Mouse (Mus musculus) liver, embryonic 15.5 days (tissue): Measurements from ENCODE around the gene Acvrl1. TPM values are rescaled to one million over a fixed set of nuclear protein-coding genes. Genes with fewer than 3 reads are reported as not detected.
A peak's percentile ranks its signal among the peaks of the same experiment; 100 is the strongest.

Experiments
- ATAC-seq: fragments of 200-750 bp; cut with Nextera tagmentation; 2 replicates; pipeline ENCODE4 v1.8.0; 2017; ENCODE audit warnings: moderate number of reproducible peaks, mild to moderate bottlenecking, moderate library complexity; ENCODE audit not compliant: insufficient read depth
- H3K27ac ChIP-seq: fragments of 300-500 bp; sonication (generic); replicated peaks from 2 replicates; pipeline ENCODE4 v1.5.1; 2015; ENCODE audit warnings: mild to moderate bottlenecking, inconsistent platforms
- H3K27me3 ChIP-seq: fragments of 300-500 bp; sonication (generic); 2 replicates; pipeline ENCODE4 v1.6.1; 2015; ENCODE audit warnings: mild to moderate bottlenecking, inconsistent platforms
- H3K36me3 ChIP-seq: fragments of 300-500 bp; sonication (generic); replicated peaks from 2 replicates; pipeline ENCODE4 v1.6.1; 2015; ENCODE audit warnings: moderate library complexity, mild to moderate bottlenecking, inconsistent platforms
- H3K4me1 ChIP-seq: fragments of 300-500 bp; sonication (generic); replicated peaks from 2 replicates; pipeline ENCODE4 v1.6.1; 2015; ENCODE audit warnings: inconsistent platforms
- H3K4me2 ChIP-seq: fragments of 300-500 bp; sonication (generic); 2 replicates; pipeline ENCODE4 v1.6.1; 2015; ENCODE audit warnings: moderate library complexity, mild to moderate bottlenecking, inconsistent platforms
- H3K4me3 ChIP-seq: fragments of 300-500 bp; sonication (generic); replicated peaks from 2 replicates; pipeline ENCODE4 v1.5.1; 2015; ENCODE audit warnings: mild to moderate bottlenecking, inconsistent platforms
- H3K9ac ChIP-seq: fragments of 300-500 bp; sonication (generic); 2 replicates; pipeline ENCODE4 v1.6.1; 2015; ENCODE audit warnings: moderate library complexity, mild to moderate bottlenecking, inconsistent platforms
- H3K9me3 ChIP-seq: fragments of 300-500 bp; sonication (generic); replicated peaks from 2 replicates; pipeline ENCODE4 v1.6.1; 2016; ENCODE audit warnings: inconsistent platforms
- WGBS: fragments of 180-500 bp; shearing (Covaris S2); methylation state at CpG from one replicate; pipeline ENCODE4 v1.1.7; 2015; ENCODE audit warnings: mixed read lengths; ENCODE audit not compliant: insufficient replicate concordance; 5-methylcytosine and 5-hydroxymethylcytosine counted together
- polyA plus RNA-seq: library from polyadenylated mRNA; unstranded; fragments of >200 nt; fragmentation: Nextera tagmentation; extraction: Ambion mirVana; gene quantifications from 2 replicates; pipeline ENCODE4 v1.2.1, GENCODE M21; 2015

Acvrl1 gene
- polyA plus RNA-seq, 1 experiment from 2014 or later: 1.4 TPM

- ATAC-seq: no peak
- H3K9ac ChIP-seq: no peak overlapping the region
- H3K4me3 ChIP-seq: no peak overlapping the region
- H3K36me3 ChIP-seq: no peaks in the 10 kb centered on the region
- H3K4me2 ChIP-seq: no peak overlapping the region
- peaks cover 45% of the 10 kb centered on the region for H3K4me1 ChIP-seq
- WGBS: 37% methylated on average over 4 of the region's 4 CpGs
- H3K9me3 ChIP-seq: no peaks in the 10 kb centered on the region
- no peak overlapping the region for H3K27ac ChIP-seq
- peaks cover 5% of the 10 kb centered on the region; the same call in 1 of the 2 replicates for H3K27me3 ChIP-seq
These were observed 53.2 kb downstream of the Acvrl1 start for GRCm38 (mm10) chr15:101181500-101181899.

GRCm38 (mm10) chr15:101182676-101183075, 54.4 kb downstream of the Acvrl1 start:
- H3K9ac ChIP-seq: no peak overlapping the region
- peaks cover 35% of the 10 kb centered on the region for H3K4me1 ChIP-seq
- WGBS: 59% methylated on average over 5 of the region's 5 CpGs
- H3K36me3 ChIP-seq: no peaks in the 10 kb centered on the region
- H3K27me3 ChIP-seq: peaks cover 4% of the 10 kb centered on the region; the same call in 1 of the 2 replicates
- H3K4me2 ChIP-seq: no peak overlapping the region
- H3K9me3 ChIP-seq: no peaks in the 10 kb centered on the region
- no peak overlapping the region for H3K27ac ChIP-seq
- ATAC-seq: no peak
- no peak overlapping the region for H3K4me3 ChIP-seq

GRCm38 (mm10) chr15:101184300-101184699, 56.0 kb downstream of the Acvrl1 start:
- no peak for ATAC-seq
- H3K4me1 ChIP-seq: peaks cover 28% of the 10 kb centered on the region
- H3K9me3 ChIP-seq: no peaks in the 10 kb centered on the region
- H3K9ac ChIP-seq: no peak overlapping the region
- H3K4me3 ChIP-seq: no peak overlapping the region
- H3K27ac ChIP-seq: no peak overlapping the region
- WGBS: 82% methylated on average over 8 of the region's 8 CpGs
- H3K36me3 ChIP-seq: no peaks in the 10 kb centered on the region
- no peaks in the 10 kb centered on the region; the same call in 1 of the 2 replicates for H3K27me3 ChIP-seq
- no peak overlapping the region for H3K4me2 ChIP-seq

DNA sequence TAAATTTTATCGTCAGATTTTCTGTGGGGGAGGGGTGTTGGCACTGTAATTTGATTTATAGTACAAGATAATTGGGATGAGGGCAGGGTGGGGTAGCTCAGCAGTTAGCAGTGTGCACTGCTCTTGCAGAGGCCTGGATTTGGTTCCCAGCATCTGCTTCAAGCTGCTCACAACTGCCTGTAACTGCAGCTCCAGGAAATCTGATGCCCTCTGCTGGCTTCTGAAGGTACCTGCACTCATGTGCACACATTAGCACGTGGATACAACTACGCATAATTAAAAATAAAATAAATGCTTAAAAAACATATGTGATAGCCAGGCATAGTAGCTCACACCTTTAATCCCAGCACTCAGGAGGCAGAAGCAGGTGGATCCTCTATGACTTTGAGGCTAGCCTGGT, 57.2 kb downstream of the Acvrl1 start:
- Histone ChIP-seq H3K4me1 (peaks cover 32% of the 10 kb centered on the region), H3K4me2 (no peak overlapping the region), H3K27me3 (no peaks in the 10 kb centered on the region), H3K27ac (no peak overlapping the region), H3K9ac (no peak overlapping the region), H3K4me3 (no peak overlapping the region), H3K9me3 (no peaks in the 10 kb centered on the region), H3K36me3 (no peaks in the 10 kb centered on the region)
- WGBS: 75% methylated on average over 3 of the region's 3 CpGs
- no peak for ATAC-seq

DNA sequence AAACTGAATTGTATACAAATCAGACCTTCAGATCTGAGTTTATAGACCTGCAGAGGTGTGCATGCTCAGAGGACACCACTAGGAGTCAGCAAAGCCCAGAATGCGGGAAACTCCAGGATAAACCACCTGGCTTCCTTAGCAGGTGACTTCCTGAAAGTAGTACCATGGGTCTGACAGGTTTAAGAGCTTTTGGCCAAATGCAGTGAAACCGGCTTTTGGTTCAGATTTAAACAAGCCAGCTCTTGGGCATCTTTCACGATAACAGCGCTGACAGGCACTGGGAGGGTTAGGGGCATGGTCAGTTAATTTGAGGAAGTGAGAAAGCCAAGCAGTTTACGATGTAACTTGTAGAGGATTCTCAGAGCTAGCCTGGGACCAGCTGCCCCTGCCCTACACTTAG, 59.6 kb downstream of the Acvrl1 start:
- ATAC-seq: no peak
- 26% methylated on average over 5 of the region's 5 CpGs for WGBS

DNA sequence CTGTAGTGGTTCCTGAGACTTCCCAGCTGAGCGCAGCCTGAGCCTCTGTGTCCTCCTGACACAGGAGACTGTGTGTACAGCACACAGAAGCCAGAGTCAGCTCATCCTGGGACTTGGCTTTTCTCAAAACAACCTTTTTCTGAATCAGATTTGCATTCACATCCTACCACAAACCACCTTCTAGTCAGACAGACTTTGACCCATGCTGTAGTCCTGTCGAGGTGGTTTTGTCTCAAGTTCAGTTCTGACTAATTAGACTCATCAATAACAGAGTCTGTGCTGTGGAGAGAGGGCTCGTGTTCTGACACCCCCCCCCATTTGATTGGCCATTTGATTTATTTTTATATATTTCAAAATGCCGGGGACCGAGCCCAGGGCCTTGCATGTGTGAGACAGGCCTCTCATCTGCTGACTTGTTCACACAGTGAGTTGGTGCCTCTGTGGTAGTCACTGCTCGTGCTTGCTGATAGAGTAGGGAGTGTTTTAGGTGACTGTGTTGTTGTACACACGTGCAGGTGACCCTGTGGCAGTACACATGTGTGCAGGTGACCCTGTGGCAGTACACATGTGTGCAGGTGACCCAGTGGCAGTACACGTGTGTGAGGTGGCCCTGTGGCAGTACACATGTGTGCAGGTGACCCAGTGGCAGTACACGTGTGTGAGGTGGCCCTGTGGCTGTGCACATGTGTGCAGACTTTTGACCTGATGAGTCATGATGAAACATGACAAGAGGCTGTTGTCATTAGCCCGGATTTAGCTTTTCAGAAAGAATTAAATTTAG, 61.8 kb downstream of the Acvrl1 start:
- no peak overlapping the region for H3K27ac ChIP-seq
- 43% methylated on average over 10 of the region's 10 CpGs for WGBS
- no peak for ATAC-seq
- no peaks in the 10 kb centered on the region for H3K27me3 ChIP-seq
- H3K36me3 ChIP-seq: no peaks in the 10 kb centered on the region
- H3K9me3 ChIP-seq: no peaks in the 10 kb centered on the region
- peaks cover 62% of the 10 kb centered on the region for H3K4me1 ChIP-seq
- no peak overlapping the region for H3K4me2 ChIP-seq
- H3K9ac ChIP-seq: no peak overlapping the region
- H3K4me3 ChIP-seq: no peak overlapping the region

More for the DNA sequence above, 59.6 kb downstream of the Acvrl1 start:
- H3K27me3 ChIP-seq: no peaks in the 10 kb centered on the region
- peaks cover 43% of the 10 kb centered on the region for H3K4me1 ChIP-seq
- H3K4me2 ChIP-seq: no peak overlapping the region
- H3K36me3 ChIP-seq: no peaks in the 10 kb centered on the region
- H3K9me3 ChIP-seq: no peaks in the 10 kb centered on the region
- no peak overlapping the region for H3K4me3 ChIP-seq
- H3K9ac ChIP-seq: no peak overlapping the region
- H3K27ac ChIP-seq: no peak overlapping the region

DNA sequence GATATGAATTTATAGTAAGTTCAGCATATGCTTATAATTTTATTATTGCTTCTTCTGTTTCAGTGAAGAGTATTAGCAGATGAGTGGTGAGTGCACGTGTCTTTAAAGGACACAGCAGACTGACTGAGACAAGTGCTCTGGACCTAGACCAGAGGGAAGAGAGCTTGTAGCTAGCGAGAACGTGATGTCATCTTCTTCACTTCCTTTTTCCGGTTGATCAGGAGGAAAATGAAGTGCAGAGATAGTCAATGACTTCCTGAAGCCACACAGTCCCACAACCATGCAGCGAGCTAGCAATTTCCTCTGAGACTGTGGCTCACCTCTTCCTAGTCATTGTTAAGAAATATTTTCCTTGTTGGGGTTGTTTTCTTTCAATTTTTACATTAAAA, 62.4 kb downstream of the Acvrl1 start:
- H3K9ac ChIP-seq: no peak overlapping the region
- no peak overlapping the region for H3K27ac ChIP-seq
- 0 out of 2 replicates have a peak, but pooled peaks have one; percentile 10 for ATAC-seq
- no peak overlapping the region for H3K4me3 ChIP-seq
- no peaks in the 10 kb centered on the region for H3K9me3 ChIP-seq
- 0 out of 2 replicates have a peak, but pooled peaks cover 2% of the 10 kb centered on the region for H3K36me3 ChIP-seq
- H3K4me2 ChIP-seq: no peak overlapping the region
- H3K4me1 ChIP-seq: peaks cover 68% of the 10 kb centered on the region
- H3K27me3 ChIP-seq: no peaks in the 10 kb centered on the region
- WGBS: 20% methylated on average over 5 of the region's 5 CpGs

DNA sequence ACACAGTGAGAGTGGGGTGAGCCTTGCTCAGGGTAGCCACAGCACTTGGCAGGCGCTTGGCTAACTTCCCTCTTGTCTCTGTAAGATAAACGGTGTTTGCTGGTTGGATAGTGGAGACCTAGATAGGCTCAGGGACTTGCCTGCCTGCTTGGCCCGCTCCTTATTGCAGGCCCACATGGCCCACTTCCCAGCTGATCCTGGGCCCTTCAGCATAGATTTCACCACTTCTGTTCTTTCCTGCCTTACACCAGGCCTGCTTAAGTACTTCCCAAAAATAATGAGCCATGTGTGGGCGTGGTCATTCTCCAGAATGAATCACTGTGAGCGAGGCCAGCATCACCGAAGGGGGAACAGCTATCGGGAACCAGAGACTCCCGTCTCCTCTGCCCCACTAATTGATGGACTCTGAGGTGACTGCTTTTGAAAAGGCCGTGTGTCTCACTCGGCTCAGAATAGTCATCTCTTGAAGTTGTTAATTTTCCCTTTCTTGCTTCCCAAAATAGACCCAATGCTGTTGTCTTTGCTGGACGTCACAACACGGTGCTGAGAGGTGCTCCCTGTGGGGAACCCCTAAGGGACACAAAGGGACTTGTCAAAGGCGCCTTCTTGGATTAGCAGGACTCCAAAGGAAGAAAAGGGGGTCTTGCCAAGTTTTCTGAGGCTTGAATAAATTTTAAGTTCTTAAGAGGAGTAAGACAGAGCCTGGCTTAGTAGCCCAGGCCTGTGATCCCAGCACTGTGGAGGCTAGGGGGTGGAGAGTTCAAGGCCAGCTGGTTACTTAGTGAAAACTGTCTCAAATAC, 63.3 kb downstream of the Acvrl1 start:
- Histone ChIP-seq H3K27ac (peak overlapping the region; percentile 20; the same call in 1 of the 2 replicates), H3K9ac (no peak overlapping the region), H3K9me3 (no peaks in the 10 kb centered on the region), H3K27me3 (no peaks in the 10 kb centered on the region), H3K4me1 (peaks cover 74% of the 10 kb centered on the region), H3K36me3 (peaks cover 9% of the 10 kb centered on the region; the same call in 1 of the 2 replicates), H3K4me2 (no peak overlapping the region), H3K4me3 (no peak overlapping the region)
- WGBS: 28% methylated on average over 13 of the region's 13 CpGs
- no peak for ATAC-seq

DNA sequence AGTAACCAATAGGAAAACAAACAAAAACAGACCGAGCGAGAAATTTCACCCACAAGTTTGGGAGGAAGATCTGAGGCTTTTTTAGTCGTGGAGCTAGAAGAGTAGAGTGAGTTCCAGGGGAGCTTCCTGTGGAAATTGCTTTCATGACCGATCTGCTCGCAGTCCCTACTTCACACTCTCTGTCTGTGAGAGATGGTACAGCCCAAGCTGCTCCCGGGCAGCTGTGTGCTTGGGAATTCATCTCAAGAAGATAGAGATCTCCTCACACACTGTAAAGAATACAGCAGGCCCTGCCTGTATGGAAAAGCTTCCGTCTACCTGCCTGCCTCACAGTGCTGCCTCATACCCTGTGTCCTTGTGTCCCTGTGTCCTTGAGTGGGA, 63.9 kb downstream of the Acvrl1 start:
- Histone ChIP-seq H3K36me3 (peaks cover 9% of the 10 kb centered on the region; the same call in 1 of the 2 replicates), H3K27ac (no peak overlapping the region), H3K4me1 (peaks cover 74% of the 10 kb centered on the region), H3K4me3 (no peak overlapping the region), H3K4me2 (no peak overlapping the region), H3K27me3 (no peaks in the 10 kb centered on the region), H3K9me3 (no peaks in the 10 kb centered on the region), H3K9ac (no peak overlapping the region)
- ATAC-seq: no peak
- 49% methylated on average over 7 of the region's 7 CpGs for WGBS

DNA sequence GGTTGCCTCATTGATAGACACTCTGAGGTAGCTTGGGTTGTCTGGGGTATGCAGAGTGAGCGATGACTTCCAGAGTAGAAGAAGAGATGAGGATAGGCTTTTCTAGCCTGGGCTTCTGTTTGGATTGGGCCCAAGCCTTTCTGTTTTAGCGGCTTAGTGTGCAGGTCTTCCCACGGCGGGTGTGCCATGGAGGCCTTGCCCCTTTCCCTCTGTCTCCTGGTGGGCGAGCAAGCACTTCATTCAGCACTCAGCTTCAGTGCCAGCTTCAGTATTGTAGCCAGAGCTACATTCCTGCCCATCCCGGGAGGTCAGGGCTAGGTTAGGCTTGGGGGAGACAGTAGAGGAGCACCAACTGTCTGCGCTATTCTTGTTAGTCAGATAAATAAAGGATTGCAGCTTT, 64.3 kb downstream of the Acvrl1 start:
- no peaks in the 10 kb centered on the region for H3K9me3 ChIP-seq
- H3K27me3 ChIP-seq: no peaks in the 10 kb centered on the region
- H3K4me2 ChIP-seq: no peak overlapping the region
- H3K36me3 ChIP-seq: peaks cover 9% of the 10 kb centered on the region; the same call in 1 of the 2 replicates
- H3K9ac ChIP-seq: no peak overlapping the region
- ATAC-seq: no peak
- no peak overlapping the region for H3K4me3 ChIP-seq
- 73% methylated on average over 7 of the region's 7 CpGs for WGBS
- peaks cover 74% of the 10 kb centered on the region for H3K4me1 ChIP-seq
- H3K27ac ChIP-seq: no peak overlapping the region

GRCm38 (mm10) chr15:101193971-101194370, 65.6 kb downstream of the Acvrl1 start:
- Histone ChIP-seq H3K4me3 (no peak overlapping the region), H3K9me3 (no peaks in the 10 kb centered on the region), H3K36me3 (peaks cover 11% of the 10 kb centered on the region), H3K4me1 (peaks cover 74% of the 10 kb centered on the region), H3K27me3 (no peaks in the 10 kb centered on the region), H3K27ac (no peak overlapping the region), H3K9ac (no peak overlapping the region), H3K4me2 (no peak overlapping the region)
- no peak for ATAC-seq
- 66% methylated on average over 6 of the region's 6 CpGs for WGBS
